Mouse (Mus musculus): ENCODE data around the gene Rgs13.

DNA sequence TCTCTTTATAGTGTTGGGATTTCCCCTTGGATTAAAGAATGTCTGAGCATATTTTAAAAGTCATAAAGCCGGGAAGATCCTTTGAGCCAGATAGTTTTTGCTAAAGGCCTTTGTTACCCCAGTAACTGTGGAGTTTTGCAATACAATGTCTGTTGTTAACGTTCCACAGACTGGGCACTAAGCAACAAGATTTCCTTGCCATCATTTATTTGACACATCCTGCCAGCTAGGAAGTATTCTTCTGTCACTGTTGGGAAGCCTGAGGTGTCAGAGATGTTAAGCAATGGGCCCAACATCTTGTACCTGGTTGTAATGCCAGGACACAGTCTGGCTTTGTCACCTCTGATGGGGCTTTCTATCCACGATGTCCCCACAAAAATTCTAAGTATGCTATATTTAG lies 33.7 kb upstream of the Rgs13 start:
- TF ChIP-seq CTCF (IDR thresholded peaks at IDR 0.05; ENCODE audit: low read depth) (no peak), EP300 (IDR thresholded peaks at IDR 0.05; ENCODE audit: low read depth) (no peak)
